Mouse (Mus musculus) CH12.LX (cell line): ENCODE results near the gene I830077J02Rik. TPM values are rescaled to one million over a fixed set of nuclear protein-coding genes. Genes with fewer than 3 reads are reported as not detected.

Source experiments
- DNase-seq: peaks from one replicate; pipeline ENCODE4 v3.0.0-alpha.2; 2013; ENCODE audit errors: extremely low read depth
- H3K27ac ChIP-seq: 2 replicates; pipeline ENCODE4 v1.5.1; 2012; ENCODE audit warnings: low read depth, mild to moderate bottlenecking, control low read depth, moderate library complexity; ENCODE audit not compliant: insufficient read depth
- H3K27me3 ChIP-seq: replicated peaks from 2 replicates; pipeline ENCODE3; 2012; ENCODE audit warnings: inconsistent platforms
- H3K36me3 ChIP-seq, 2 experiments: replicated peaks in 1 of 2; 2 replicates each; pipeline versions ENCODE3 to v1.6.1; 2012; ENCODE audit warnings: inconsistent platforms in 1 of 2, low read length in 1 of 2, mild to moderate bottlenecking in 1 of 2, mixed read lengths in 1 of 2, moderate library complexity in 1 of 2; ENCODE audit not compliant: control insufficient read depth in 1 of 2, insufficient read depth in 1 of 2
- H3K4me1 ChIP-seq, 2 experiments: 2 replicates each; pipeline ENCODE4 v1.6.1; 2012; ENCODE audit warnings: inconsistent platforms in 1 of 2, moderate library complexity in 1 of 2; ENCODE audit not compliant: insufficient read depth in 2 of 2, control insufficient read depth in 1 of 2
- H3K4me2 ChIP-seq: 2 replicates; pipeline ENCODE4 v1.6.1; 2012; ENCODE audit warnings: low read depth, mild to moderate bottlenecking, control low read depth; ENCODE audit not compliant: poor library complexity, insufficient read depth, severe bottlenecking
- H3K4me3 ChIP-seq, 3 experiments: fragments of 150-350 bp in 1 of 3; sonication (generic) in 1 of 3; replicated peaks in 1 of 3; 2 replicates each; pipeline versions ENCODE3 to v1.5.1; 2011 to 2012; ENCODE audit warnings: low read depth in 2 of 3, low read length in 2 of 3, mild to moderate bottlenecking in 2 of 3, moderate library complexity in 2 of 3, control low read depth in 1 of 3, improper control_type of control experiment in 1 of 3, inconsistent platforms in 1 of 3, mixed read lengths in 1 of 3; ENCODE audit not compliant: poor library complexity in 1 of 3
- H3K79me2 ChIP-seq: replicated peaks from 2 replicates; pipeline ENCODE4 v1.6.1; 2012; ENCODE audit warnings: mild to moderate bottlenecking, moderate library complexity; ENCODE audit not compliant: control insufficient read depth, poor library complexity, insufficient read depth, severe bottlenecking; ENCODE audit errors: extremely low read depth
- H3K9ac ChIP-seq: 2 replicates; pipeline ENCODE4 v1.6.1; 2012; ENCODE audit warnings: low read depth, mild to moderate bottlenecking, control low read depth, moderate library complexity; ENCODE audit not compliant: insufficient read depth
- H3K9me3 ChIP-seq: replicated peaks from 2 replicates; pipeline ENCODE3; 2012; ENCODE audit warnings: low read length, inconsistent platforms, mixed read lengths
- BHLHE40 ChIP-seq: IDR thresholded peaks from 2 replicates; pipeline ENCODE4 v1.6.1; 2011; ENCODE audit warnings: mild to moderate bottlenecking, low read depth, low read length, improper control_type of control experiment
- CHD1 ChIP-seq: IDR thresholded peaks from 2 replicates; pipeline ENCODE4 v1.6.1; 2012; ENCODE audit warnings: low read depth, low read length, improper control_type of control experiment, inconsistent platforms
- CHD2 ChIP-seq: IDR thresholded peaks from 2 replicates; pipeline ENCODE4 v1.6.1; 2011; ENCODE audit warnings: low read length, improper control_type of control experiment
- CTCF ChIP-seq, 2 experiments: IDR thresholded peaks in 1 of 2; conservative IDR thresholded peaks in 1 of 2; 2 replicates each; pipeline ENCODE4 v1.5.1; 2011 to 2012; ENCODE audit warnings: low read depth in 2 of 2, low read length in 2 of 2, improper control_type of control experiment in 1 of 2, inconsistent platforms in 1 of 2, mild to moderate bottlenecking in 1 of 2, moderate library complexity in 1 of 2
- E2F4 ChIP-seq: IDR thresholded peaks from 2 replicates; pipeline ENCODE4 v1.6.1; 2011; ENCODE audit warnings: low read depth, low read length, improper control_type of control experiment; ENCODE audit not compliant: insufficient replicate concordance
- ELF1 ChIP-seq: IDR thresholded peaks from 2 replicates; pipeline ENCODE4 v1.6.1; 2014; ENCODE audit warnings: low read depth, mild to moderate bottlenecking, inconsistent platforms, low read length, improper control_type of control experiment
- EP300 ChIP-seq: IDR thresholded peaks from 2 replicates; pipeline ENCODE4 v1.6.1; 2011; ENCODE audit warnings: low read length, improper control_type of control experiment
- ETS1 ChIP-seq: conservative IDR thresholded peaks from 2 replicates; pipeline ENCODE4 v1.6.1; 2012; ENCODE audit warnings: low read depth, mild to moderate bottlenecking, inconsistent platforms, low read length, improper control_type of control experiment, moderate library complexity
- GABPA ChIP-seq: IDR thresholded peaks from 2 replicates; pipeline ENCODE4 v1.6.1; 2012; ENCODE audit warnings: low read depth, low read length, improper control_type of control experiment, inconsistent platforms; ENCODE audit not compliant: insufficient replicate concordance
- IRF4 ChIP-seq: IDR thresholded peaks from 2 replicates; pipeline ENCODE4 v1.6.1; 2014; ENCODE audit warnings: low read depth, mild to moderate bottlenecking, inconsistent platforms, low read length, improper control_type of control experiment
- JUN ChIP-seq: IDR thresholded peaks from 2 replicates; pipeline ENCODE4 v1.6.1; 2011; ENCODE audit warnings: low read depth, mild to moderate bottlenecking, low read length, improper control_type of control experiment, moderate library complexity; ENCODE audit not compliant: insufficient read depth
- JUND ChIP-seq: conservative IDR thresholded peaks from 2 replicates; pipeline ENCODE4 v1.6.1; 2011; ENCODE audit warnings: low read depth, low read length, improper control_type of control experiment
- KAT2A ChIP-seq: IDR thresholded peaks from 2 replicates; pipeline ENCODE4 v1.6.1; 2012; ENCODE audit warnings: low read length, improper control_type of control experiment, inconsistent platforms; ENCODE audit not compliant: insufficient replicate concordance
- MAFK ChIP-seq: IDR thresholded peaks from 2 replicates; pipeline ENCODE4 v1.6.1; 2011; ENCODE audit warnings: low read length, improper control_type of control experiment; ENCODE audit not compliant: insufficient replicate concordance
- MAX ChIP-seq: IDR thresholded peaks from 2 replicates; pipeline ENCODE4 v1.6.1; 2011; ENCODE audit warnings: low read length, improper control_type of control experiment
- MAZ ChIP-seq: IDR thresholded peaks from 2 replicates; pipeline ENCODE4 v1.6.1; 2012; ENCODE audit warnings: low read depth, mild to moderate bottlenecking, inconsistent platforms, low read length, improper control_type of control experiment, moderate library complexity
- MEF2A ChIP-seq: IDR thresholded peaks from 2 replicates; pipeline ENCODE4 v1.6.1; 2014; ENCODE audit warnings: low read depth, mild to moderate bottlenecking, inconsistent platforms, low read length, improper control_type of control experiment, borderline replicate concordance
- MXI1 ChIP-seq: IDR thresholded peaks from 2 replicates; pipeline ENCODE4 v1.6.1; 2011; ENCODE audit warnings: mild to moderate bottlenecking, low read depth, low read length, improper control_type of control experiment
- NELFE ChIP-seq: IDR thresholded peaks from 2 replicates; pipeline ENCODE4 v1.6.1; 2011; ENCODE audit warnings: low read depth, low read length, improper control_type of control experiment
- NRF1 ChIP-seq: IDR thresholded peaks from 2 replicates; pipeline ENCODE4 v1.6.1; 2014; ENCODE audit warnings: low read depth, mild to moderate bottlenecking, inconsistent platforms, low read length, improper control_type of control experiment, moderate library complexity
- PAX5 ChIP-seq: IDR thresholded peaks from 2 replicates; pipeline ENCODE4 v1.6.1; 2012; ENCODE audit warnings: low read length, inconsistent platforms, mixed read lengths
- POLR2A ChIP-seq: IDR thresholded peaks from 2 replicates; pipeline ENCODE4 v1.6.1; 2011; ENCODE audit warnings: low read depth, mild to moderate bottlenecking, improper control_type of control experiment, low read length
- POLR2AphosphoS2 ChIP-seq: IDR thresholded peaks from 2 replicates; pipeline ENCODE4 v1.6.1; 2011; ENCODE audit warnings: low read depth, low read length, improper control_type of control experiment
- RCOR1 ChIP-seq: conservative IDR thresholded peaks from 2 replicates; pipeline ENCODE4 v1.6.1; 2012; ENCODE audit warnings: low read depth, mild to moderate bottlenecking, inconsistent platforms, low read length, improper control_type of control experiment
- SIN3A ChIP-seq: IDR thresholded peaks from 2 replicates; pipeline ENCODE4 v1.6.1; 2012; ENCODE audit warnings: low read length, improper control_type of control experiment, inconsistent platforms
- SMC3 ChIP-seq: IDR thresholded peaks from 2 replicates; pipeline ENCODE4 v1.6.1; 2011; ENCODE audit warnings: low read depth, low read length, improper control_type of control experiment
- TBP ChIP-seq: conservative IDR thresholded peaks from 2 replicates; pipeline ENCODE4 v1.6.1; 2011; ENCODE audit warnings: low read depth, low read length, improper control_type of control experiment
- TCF12 ChIP-seq: IDR thresholded peaks from 2 replicates; pipeline ENCODE4 v1.6.1; 2014; ENCODE audit warnings: low read depth, mild to moderate bottlenecking, inconsistent platforms, low read length, improper control_type of control experiment
- UBTF ChIP-seq: IDR thresholded peaks from 2 replicates; pipeline ENCODE4 v1.6.1; 2012; ENCODE audit warnings: low read depth, mild to moderate bottlenecking, inconsistent platforms, low read length, improper control_type of control experiment, moderate library complexity
- USF1 ChIP-seq: IDR thresholded peaks from 2 replicates; pipeline ENCODE4 v1.6.1; 2014; ENCODE audit warnings: low read depth, mild to moderate bottlenecking, inconsistent platforms, low read length, improper control_type of control experiment
- USF2 ChIP-seq: conservative IDR thresholded peaks from 2 replicates; pipeline ENCODE4 v1.6.1; 2011; ENCODE audit warnings: low read depth, low read length, improper control_type of control experiment
- ZC3H11A ChIP-seq: IDR thresholded peaks from 2 replicates; pipeline ENCODE4 v1.6.1; 2012; ENCODE audit warnings: low read depth, mild to moderate bottlenecking, inconsistent platforms, low read length, improper control_type of control experiment
- ZKSCAN1 ChIP-seq: IDR thresholded peaks from 2 replicates; pipeline ENCODE4 v1.6.1; 2012; ENCODE audit warnings: low read depth, inconsistent platforms, low read length, improper control_type of control experiment, borderline replicate concordance
- ZMIZ1 ChIP-seq: IDR thresholded peaks from 2 replicates; pipeline ENCODE4 v1.6.1; 2012; ENCODE audit warnings: low read depth, mild to moderate bottlenecking, inconsistent platforms, low read length, improper control_type of control experiment
- ZNF384 ChIP-seq: IDR thresholded peaks from 2 replicates; pipeline ENCODE4 v1.6.1; 2012; ENCODE audit warnings: low read depth, low read length, improper control_type of control experiment, inconsistent platforms
- dilution Hi-C: fragments of 300-500 bp; cut with MboI; formaldehyde crosslinking; loops from 2 replicates; pipeline ENCODE4 v1.14.3; 2020; ENCODE audit warnings: low sequenced_read_pairs; ENCODE audit not compliant: extremely low pct_unique_long_range_greater_than_20kb, extremely low pct_ligation_motif_present
- in situ Hi-C: fragments of 300-500 bp; cut with MboI; formaldehyde crosslinking; loops from 3 replicates; pipeline ENCODE4 v1.14.3; 2019; ENCODE audit warnings: low sequenced_read_pairs, low pct_ligation_motif_present, low pct_unique_long_range_greater_than_20kb, mixed read lengths
- polyA plus RNA-seq: library from polyadenylated mRNA; unstranded; fragments of >175 nt; gene quantifications from 2 replicates; pipeline ENCODE4 v1.2.1, GENCODE M21; 2012; ENCODE audit warnings: low read depth; ENCODE audit not compliant: insufficient read length
- total RNA-seq, 2 experiments: library from RNA; depleted of rRNA; stranded (reverse); fragments of 300-350 nt in 1 of 2; fragments of >200 nt in 1 of 2; gene quantifications; 2 replicates each; pipeline ENCODE4 v1.2.3; 2012 to 2014

The I830077J02Rik gene
- total and polyA plus RNA-seq, 3 experiments = 1.3 to 10.2 (median 2.9) TPM

DNA sequence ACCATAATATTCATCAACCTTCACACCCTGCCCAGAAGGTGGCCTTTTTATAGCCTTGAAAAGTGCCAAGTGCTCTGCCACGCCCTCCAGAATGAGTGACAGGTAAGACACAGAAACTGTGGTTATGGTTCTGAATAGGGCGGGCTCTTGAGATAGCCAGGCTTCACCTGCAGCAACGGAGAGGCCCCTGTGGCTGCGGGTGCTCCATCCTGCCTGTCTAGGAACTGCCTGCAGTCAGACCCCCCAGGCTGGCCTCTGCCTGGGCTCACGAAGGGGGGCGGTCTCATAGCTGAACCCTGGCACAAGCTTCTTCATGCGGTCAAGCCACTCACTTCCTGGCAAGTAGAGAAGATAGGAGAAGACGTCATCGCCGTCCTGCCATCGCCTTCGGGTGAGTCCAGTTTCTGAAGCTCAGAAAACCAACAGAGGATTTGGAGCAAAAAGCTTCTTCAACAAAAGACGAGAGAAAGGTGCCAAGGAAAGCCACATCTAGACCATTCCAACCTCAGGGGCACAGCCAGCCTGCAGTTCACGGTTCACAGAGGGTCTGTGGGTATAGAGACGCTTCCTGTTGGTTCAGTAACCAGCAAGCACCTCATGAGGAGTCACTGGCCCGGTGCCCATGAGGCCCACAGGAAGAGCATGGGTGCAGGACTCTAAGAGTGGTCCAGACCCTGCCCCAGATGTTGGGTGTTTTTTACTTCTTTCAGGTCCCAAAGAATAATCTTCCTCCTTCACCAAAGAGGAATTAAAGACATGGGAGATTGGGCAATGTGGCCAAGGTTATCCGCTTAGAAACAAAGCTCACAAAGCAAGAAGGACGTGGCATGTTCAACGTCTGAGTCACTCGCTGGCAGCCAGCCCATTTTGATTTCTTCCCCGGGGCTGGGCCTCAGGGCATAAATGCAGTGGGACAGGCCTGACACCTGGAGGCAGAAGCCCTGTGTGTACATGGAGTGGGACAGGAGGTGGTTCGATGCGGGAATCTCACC is 37.6 kb downstream of the I830077J02Rik start (continued):
- TF ChIP-seq JUN (peak; percentile 53), ELF1 (peak; percentile 63; the same call in 1 of the 2 replicates), CHD1 (no peak), NELFE (peak; percentile 28), USF1 (no peak), MAFK (no peak), ZKSCAN1 (no peak), KAT2A (no peak), GABPA (no peak)

DNA sequence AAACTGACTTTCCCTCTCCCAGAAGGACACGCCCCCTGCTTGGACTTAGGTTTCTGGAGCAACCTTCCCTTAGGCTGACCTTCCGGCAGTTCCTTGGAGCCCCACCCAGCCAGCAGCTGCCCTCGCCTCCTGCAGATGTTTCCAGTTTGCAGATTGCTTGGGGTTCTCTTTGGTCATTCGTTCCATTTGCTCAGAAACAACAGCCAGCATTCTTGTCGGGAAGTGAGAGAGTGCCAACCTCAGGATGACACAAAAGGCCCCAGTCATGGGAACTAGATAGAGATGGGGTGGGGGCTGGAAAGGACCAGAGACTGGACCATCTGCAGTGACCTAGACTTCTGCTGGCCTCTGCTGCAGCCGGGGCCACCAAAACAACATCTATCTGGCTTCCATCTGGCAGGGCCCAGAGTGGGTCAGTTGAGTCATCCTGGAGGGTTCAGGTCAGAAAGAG is 38.5 kb downstream of the I830077J02Rik start:
- peaks cover 8 to 46% of the 10 kb centered on the region in 2 experiments for H3K4me1 ChIP-seq
- H3K27me3 ChIP-seq = no peaks in the 10 kb centered on the region
- no peaks in the 10 kb centered on the region for H3K36me3 ChIP-seq
- H3K27ac ChIP-seq = peak overlapping the region; percentile 97
- H3K9ac ChIP-seq = peak overlapping the region; percentile 93
- peak; percentile 67 for DNase-seq
- in situ Hi-C loops (loop anchor here (5.0 kb wide), 1 partner anchor 72 kb away; no protein-coding TSS in a partner anchor), dilution Hi-C loops (no loop called here)
- peak overlapping the region; percentile 48 for H3K4me2 ChIP-seq
- H3K79me2 ChIP-seq = no peaks in the 10 kb centered on the region
- peaks cover 3% of the 10 kb centered on the region for H3K9me3 ChIP-seq
- peak overlapping the region; percentile 12 to 67 (median 53) for H3K4me3 ChIP-seq
- TF ChIP-seq ZNF384 (no peak), MXI1 (peak; percentile 59; the same call in 1 of the 2 replicates), JUND (0 out of 2 replicates have a peak, but pooled peaks have one; percentile 53), MAFK (0 out of 2 replicates have a peak, but pooled peaks have one; percentile 23), MAZ (peak; percentile 65), MAX (peak; percentile 46; the same call in 1 of the 2 replicates), TCF12 (peak; percentile 92), ZC3H11A (no peak), SMC3 (no peak), NRF1 (no peak), SIN3A (peak; percentile 79), KAT2A (no peak), EP300 (peak; percentile 81), ZMIZ1 (0 out of 2 replicates have a peak, but pooled peaks have one; percentile 41), MEF2A (peak; percentile 70; the same call in 1 of the 2 replicates), IRF4 (peak; percentile 16; the same call in 1 of the 2 replicates), GABPA (no peak), CTCF (conservative IDR thresholded peaks at IDR 0.05 in 1 of 2, IDR thresholded peaks at IDR 0.05 in 1 of 2; ENCODE audit: low read depth in 2 of 2, low read length in 2 of 2) (no peak), RCOR1 (no peak), ETS1 (peak; percentile 94), E2F4 (no peak), CHD2 (peak; percentile 74), BHLHE40 (peak; percentile 52; the same call in 1 of the 2 replicates), POLR2A (no peak), POLR2AphosphoS2 (no peak), PAX5 (no peak), JUN (peak; percentile 77), UBTF (no peak), TBP (no peak), USF2 (no peak)
